Mouse (Mus musculus): ENCODE measurements around the gene Tmigd1. TPM values are rescaled to one million over a fixed set of nuclear protein-coding genes. Genes with fewer than 3 reads are reported as not detected.
"Not testable (repeated sequence)": the region's sequence is repeated elsewhere in the genome, so short reads cannot be mapped to it uniquely, and the experiment has no call there.

Gene Tmigd1
- polyA plus RNA-seq, 1 experiment from 2014 or later: 0.21 TPM

- 91% methylated on average over 7 of the region's 7 CpGs for WGBS
- Histone ChIP-seq H3K9me3 (replicated peaks) (no peaks in the 10 kb centered on the region), H3K4me2 (replicated peaks) (no peak overlapping the region), H3K9ac (no peak overlapping the region), H3K36me3 (no peaks in the 10 kb centered on the region), H3K27me3 (no peaks in the 10 kb centered on the region), H3K4me1 (peaks cover 11% of the 10 kb centered on the region), H3K4me3 (no peak overlapping the region), H3K27ac (no peak overlapping the region)
- ATAC-seq (ENCODE audit: low FRiP score): no peak
Measured at GRCm38 (mm10) chr11:76908651-76909050, 6.7 kb downstream of the Tmigd1 start.

GRCm38 (mm10) chr11:76911325-76912054 lies 9.5 kb downstream of the Tmigd1 start:
- 21% methylated on average over 3 of the region's 3 CpGs for WGBS
- Histone ChIP-seq H3K4me1 (peaks cover 15% of the 10 kb centered on the region), H3K27ac (peak overlapping the region; percentile 35; the same call in 1 of the 2 replicates), H3K27me3 (0 out of 2 replicates have a peak, but pooled peaks cover 3% of the 10 kb centered on the region), H3K4me3 (no peak overlapping the region), H3K4me2 (replicated peaks) (no peak overlapping the region; the same call in 1 of the 2 replicates), H3K36me3 (no peaks in the 10 kb centered on the region), H3K9me3 (replicated peaks) (no peaks in the 10 kb centered on the region), H3K9ac (no peak overlapping the region)
- ATAC-seq (ENCODE audit: low FRiP score): no peak

- H3K9ac ChIP-seq: no peak overlapping the region
- no peak overlapping the region for H3K4me2 ChIP-seq (replicated peaks)
- no peaks in the 10 kb centered on the region for H3K9me3 ChIP-seq (replicated peaks)
- H3K4me3 ChIP-seq: no peak overlapping the region
- peaks cover 18% of the 10 kb centered on the region for H3K4me1 ChIP-seq
- 46% methylated on average over 7 of the region's 7 CpGs for WGBS
- no peak overlapping the region for H3K27ac ChIP-seq
- ATAC-seq (ENCODE audit: low FRiP score): no peak
- no peaks in the 10 kb centered on the region for H3K36me3 ChIP-seq
- H3K27me3 ChIP-seq: 0 out of 2 replicates have a peak, but pooled peaks cover 3% of the 10 kb centered on the region
Measured at GRCm38 (mm10) chr11:76912055-76912395, 10.1 kb downstream of the Tmigd1 start.

- Histone ChIP-seq H3K9ac (no peak overlapping the region), H3K27ac (no peak overlapping the region), H3K4me1 (peaks cover 22% of the 10 kb centered on the region), H3K4me2 (replicated peaks) (no peak overlapping the region), H3K4me3 (no peak overlapping the region), H3K27me3 (0 out of 2 replicates have a peak, but pooled peaks cover 3% of the 10 kb centered on the region), H3K9me3 (replicated peaks) (no peaks in the 10 kb centered on the region), H3K36me3 (no peaks in the 10 kb centered on the region)
- ATAC-seq (ENCODE audit: low FRiP score): no peak
- WGBS: 78% methylated on average over 7 of the region's 7 CpGs
Measured at GRCm38 (mm10) chr11:76914366-76914765, 12.4 kb downstream of the Tmigd1 start.

- H3K27ac ChIP-seq: no peak overlapping the region
- H3K27me3 ChIP-seq: 0 out of 2 replicates have a peak, but pooled peaks cover 3% of the 10 kb centered on the region
- H3K9me3 ChIP-seq (replicated peaks): no peaks in the 10 kb centered on the region
- no peaks in the 10 kb centered on the region for H3K36me3 ChIP-seq
- H3K4me3 ChIP-seq: no peak overlapping the region
- H3K4me1 ChIP-seq: peaks cover 17% of the 10 kb centered on the region
- WGBS: 49% methylated on average over 13 of the region's 13 CpGs
- peak overlapping the region; percentile 26 for H3K4me2 ChIP-seq (replicated peaks)
- no peak for ATAC-seq (ENCODE audit: low FRiP score)
- H3K9ac ChIP-seq: no peak overlapping the region
Measured at GRCm38 (mm10) chr11:76916539-76917229, 14.7 kb downstream of the Tmigd1 start.

GRCm38 (mm10) chr11:76917230-76917548 lies 15.2 kb downstream of the Tmigd1 start:
- 52% methylated on average over 3 of the region's 3 CpGs for WGBS
- Histone ChIP-seq H3K9me3 (replicated peaks) (no peaks in the 10 kb centered on the region), H3K4me1 (peaks cover 13% of the 10 kb centered on the region), H3K36me3 (no peaks in the 10 kb centered on the region), H3K9ac (no peak overlapping the region), H3K27ac (no peak overlapping the region), H3K27me3 (0 out of 2 replicates have a peak, but pooled peaks cover 3% of the 10 kb centered on the region), H3K4me2 (replicated peaks) (peak overlapping the region; percentile 26), H3K4me3 (no peak overlapping the region)
- no peak for ATAC-seq (ENCODE audit: low FRiP score)

GRCm38 (mm10) chr11:76920607-76921006 lies 18.6 kb downstream of the Tmigd1 start:
- ATAC-seq (ENCODE audit: low FRiP score): no peak
- H3K4me3 ChIP-seq: no peak overlapping the region
- H3K27me3 ChIP-seq: 0 out of 2 replicates have a peak, but pooled peaks cover 1% of the 10 kb centered on the region
- no peaks in the 10 kb centered on the region for H3K36me3 ChIP-seq
- H3K4me2 ChIP-seq (replicated peaks): no peak overlapping the region
- no peak overlapping the region for H3K9ac ChIP-seq
- no peak overlapping the region for H3K27ac ChIP-seq
- 34% methylated on average over 1 of the region's 1 CpGs for WGBS
- H3K9me3 ChIP-seq (replicated peaks): no peaks in the 10 kb centered on the region
- peaks cover 11% of the 10 kb centered on the region for H3K4me1 ChIP-seq

GRCm38 (mm10) chr11:76924759-76925236 lies 22.8 kb downstream of the Tmigd1 start, which contains the start of gene Blmh:
Gene Blmh (plus strand): TSS chr11:76924809.
- Histone ChIP-seq H3K27me3 (no peaks in the 10 kb centered on the region), H3K4me2 (replicated peaks) (no peak within 1 kb of the TSS), H3K36me3 (no peaks in the 10 kb centered on the region), H3K27ac (no peak within 1 kb of the TSS), H3K4me1 (0 out of 2 replicates have a peak, but pooled peaks cover 2% of the 10 kb centered on the region), H3K9me3 (replicated peaks) (no peaks in the 10 kb centered on the region), H3K9ac (no peak within 1 kb of the TSS), H3K4me3 (no peak within 1 kb of the TSS)
- no peak for ATAC-seq (ENCODE audit: low FRiP score)
- whole genome bisulfite sequencing: 86% methylated on average over 6 of the region's 6 CpGs

- not testable (repeated sequence) for H3K9ac ChIP-seq; H3K27ac ChIP-seq; H3K4me2 ChIP-seq (replicated peaks); H3K9me3 ChIP-seq (replicated peaks); H3K4me1 ChIP-seq; H3K4me3 ChIP-seq; ATAC-seq (ENCODE audit: low FRiP score); H3K36me3 ChIP-seq; H3K27me3 ChIP-seq
- WGBS: 91% methylated on average over 8 of the region's 8 CpGs
Measured at GRCm38 (mm10) chr11:76928586-76928985, 26.6 kb downstream of the Tmigd1 start.

GRCm38 (mm10) chr11:76933209-76933608 lies 31.2 kb downstream of the Tmigd1 start:
- H3K27me3 ChIP-seq: no peaks in the 10 kb centered on the region
- 0 out of 2 replicates have a peak, but pooled peaks cover 4% of the 10 kb centered on the region for H3K9me3 ChIP-seq (replicated peaks)
- no peak overlapping the region for H3K27ac ChIP-seq
- H3K36me3 ChIP-seq: no peaks in the 10 kb centered on the region
- no peak overlapping the region for H3K9ac ChIP-seq
- ATAC-seq (ENCODE audit: low FRiP score): no peak
- WGBS: 76% methylated on average over 3 of the region's 3 CpGs
- H3K4me2 ChIP-seq (replicated peaks): no peak overlapping the region
- H3K4me3 ChIP-seq: no peak overlapping the region
- H3K4me1 ChIP-seq: no peaks in the 10 kb centered on the region

- no peak overlapping the region for H3K9ac ChIP-seq
- H3K27ac ChIP-seq: no peak overlapping the region
- no peak for ATAC-seq (ENCODE audit: low FRiP score)
- H3K4me3 ChIP-seq: no peak overlapping the region
- H3K9me3 ChIP-seq (replicated peaks): no peaks in the 10 kb centered on the region
- H3K36me3 ChIP-seq: no peaks in the 10 kb centered on the region
- H3K4me1 ChIP-seq: no peaks in the 10 kb centered on the region
- no peaks in the 10 kb centered on the region for H3K27me3 ChIP-seq
- H3K4me2 ChIP-seq (replicated peaks): no peak overlapping the region
- 77% methylated on average over 5 of the region's 5 CpGs for WGBS
Measured at GRCm38 (mm10) chr11:76936578-76936977, 34.6 kb downstream of the Tmigd1 start.

GRCm38 (mm10) chr11:76944839-76945238 lies 42.9 kb downstream of the Tmigd1 start:
- Histone ChIP-seq H3K27me3 (no peaks in the 10 kb centered on the region), H3K4me3 (peak overlapping the region; percentile 83), H3K27ac (no peak overlapping the region), H3K9ac (no peak overlapping the region; the same call in 1 of the 2 replicates), H3K36me3 (no peaks in the 10 kb centered on the region), H3K4me1 (peaks cover 10% of the 10 kb centered on the region), H3K9me3 (replicated peaks) (no peaks in the 10 kb centered on the region), H3K4me2 (replicated peaks) (peak overlapping the region; percentile 86)
- WGBS: 74% methylated on average over 6 of the region's 6 CpGs
- no peak for ATAC-seq (ENCODE audit: low FRiP score)
